Mouse (Mus musculus): ENCODE results near the gene Zrsr2. TPM values are rescaled to one million over a fixed set of nuclear protein-coding genes. Genes with fewer than 3 reads are reported as not detected.

The Zrsr2 gene
- 6.3 and 6.4 TPM in 2 replicates for polyA plus RNA-seq (2012; rRNA removed)

GRCm38 (mm10) chrX:163958467-163958875, at the start of gene Zrsr2:
Gene Zrsr2 (minus strand): TSS chrX:163958661.
- peak; percentile 66 for DNase-seq (ENCODE audit: low read depth, low spot score)
- 20% methylated on average over 28 of the region's 29 CpGs for WGBS

GRCm38 (mm10) chrX:164004809-164005208, 46.3 kb upstream of the Zrsr2 start:
- DNase-seq (ENCODE audit: low read depth, low spot score), result peak; percentile 6
- 30% methylated on average over 2 of the region's 2 CpGs for WGBS

- DNase-seq (ENCODE audit: low read depth, low spot score), result no peak
- 92% methylated on average over 1 of the region's 1 CpGs for WGBS
These were observed 41.4 kb upstream of the Zrsr2 start for GRCm38 (mm10) chrX:163999848-164000247.

GRCm38 (mm10) chrX:163996754-163997153, 38.3 kb upstream of the Zrsr2 start:
- DNase-seq (ENCODE audit: low read depth, low spot score), result no peak
- 85% methylated on average over 3 of the region's 3 CpGs for WGBS

GRCm38 (mm10) chrX:163987718-163988374, 29.4 kb upstream of the Zrsr2 start:
- DNase-seq (ENCODE audit: low read depth, low spot score), result no peak
- 69% methylated on average over 3 of the region's 3 CpGs for WGBS

- WGBS, result 38% methylated on average over 6 of the region's 6 CpGs
- DNase-seq (ENCODE audit: low read depth, low spot score), result no peak
These were observed 23.7 kb upstream of the Zrsr2 start for GRCm38 (mm10) chrX:163982129-163982528.

GRCm38 (mm10) chrX:163981500-163981899, 23.0 kb upstream of the Zrsr2 start:
- 42% methylated on average over 4 of the region's 4 CpGs for WGBS
- DNase-seq (ENCODE audit: low read depth, low spot score), result no peak

- DNase-seq (ENCODE audit: low read depth, low spot score), result no peak
- WGBS, result 100% methylated on average over 1 of the region's 1 CpGs
These were observed 22.6 kb upstream of the Zrsr2 start for GRCm38 (mm10) chrX:163981092-163981491.

GRCm38 (mm10) chrX:163957803-163958466, 526 bp downstream of the Zrsr2 start:
- DNase-seq (ENCODE audit: low read depth, low spot score), result peak; percentile 24
- 12% methylated on average over 48 of the region's 67 CpGs for WGBS

- WGBS, result 26% methylated on average over 12 of the region's 12 CpGs
- DNase-seq (ENCODE audit: low read depth, low spot score), result no peak
These were observed 1.1 kb downstream of the Zrsr2 start for GRCm38 (mm10) chrX:163957381-163957780.

- DNase-seq (ENCODE audit: low read depth, low spot score), result no peak
- WGBS, result 83% methylated on average over 1 of the region's 1 CpGs
These were observed 6.8 kb downstream of the Zrsr2 start for GRCm38 (mm10) chrX:163951618-163952017.

GRCm38 (mm10) chrX:163944381-163944780, 14.1 kb downstream of the Zrsr2 start:
- DNase-seq (ENCODE audit: low read depth, low spot score), result no peak
- 90% methylated on average over 3 of the region's 3 CpGs for WGBS

GRCm38 (mm10) chrX:163938587-163938986, 19.9 kb downstream of the Zrsr2 start:
- 85% methylated on average over 6 of the region's 6 CpGs for WGBS
- no peak for DNase-seq (ENCODE audit: low read depth, low spot score)

GRCm38 (mm10) chrX:163934731-163935130, 23.7 kb downstream of the Zrsr2 start:
- DNase-seq (ENCODE audit: low read depth, low spot score), result no peak
- 84% methylated on average over 8 of the region's 8 CpGs for WGBS

GRCm38 (mm10) chrX:163929550-163929949, 28.9 kb downstream of the Zrsr2 start:
- no peak for DNase-seq (ENCODE audit: low read depth, low spot score)

GRCm38 (mm10) chrX:163912791-163913190, 45.7 kb downstream of the Zrsr2 start:
- no peak for DNase-seq (ENCODE audit: low read depth, low spot score)

- WGBS, result 22% methylated on average over 34 of the region's 34 CpGs
- no peak for DNase-seq (ENCODE audit: low read depth, low spot score)
These were observed 49.1 kb downstream of the Zrsr2 start for GRCm38 (mm10) chrX:163909381-163909780.

- 22% methylated on average over 78 of the region's 80 CpGs for WGBS
- peak; percentile 55 for DNase-seq (ENCODE audit: low read depth, low spot score)
These were observed 49.9 kb downstream of the Zrsr2 start, which contains the start of gene Ap1s2 for GRCm38 (mm10) chrX:163908337-163909250. Gene Ap1s2 (plus strand): TSS chrX:163909017.

- WGBS, result 20% methylated on average over 8 of the region's 8 CpGs
- DNase-seq (ENCODE audit: low read depth, low spot score), result no peak
These were observed 50.5 kb downstream of the Zrsr2 start for GRCm38 (mm10) chrX:163908003-163908336.

- DNase-seq (ENCODE audit: low read depth, low spot score), result no peak
- 88% methylated on average over 2 of the region's 2 CpGs for WGBS
These were observed 51.6 kb downstream of the Zrsr2 start for GRCm38 (mm10) chrX:163906861-163907260.

Data from large intestine, adult 2 months (tissue).